Mouse (Mus musculus) lung, embryonic 14.5 days (tissue): ENCODE data around the gene Abcc3. TPM values are rescaled to one million over a fixed set of nuclear protein-coding genes. Genes with fewer than 3 reads are reported as not detected.

Experiments
- ATAC-seq: fragments of 200-750 bp; cut with Nextera tagmentation; 2 replicates; pipeline ENCODE4 v1.8.0; 2017; ENCODE audit warnings: mild to moderate bottlenecking, moderate TSS enrichment, moderate library complexity; ENCODE audit not compliant: insufficient read depth
- DNase-seq: peaks from one replicate; pipeline ENCODE4 v3.0.0-alpha.2; 2015
- H3K27ac ChIP-seq: fragments of 300-500 bp; sonication (generic); 2 replicates; pipeline ENCODE4 v1.5.1; 2014; ENCODE audit warnings: low read depth, mild to moderate bottlenecking, moderate library complexity
- H3K27me3 ChIP-seq: fragments of 300-500 bp; sonication (generic); 2 replicates; pipeline ENCODE4 v1.6.1; 2014; ENCODE audit warnings: low read length, control low read depth; ENCODE audit not compliant: insufficient read depth
- H3K36me3 ChIP-seq: fragments of 300-500 bp; sonication (generic); 2 replicates; pipeline ENCODE4 v1.6.1; 2014; ENCODE audit warnings: control low read depth; ENCODE audit not compliant: insufficient read depth
- H3K4me1 ChIP-seq: fragments of 300-500 bp; sonication (generic); 2 replicates; pipeline ENCODE4 v1.6.1; 2014; ENCODE audit warnings: antibody characterized with exemption, control low read depth; ENCODE audit not compliant: insufficient read depth
- H3K4me2 ChIP-seq: fragments of 300-500 bp; sonication (generic); 2 replicates; pipeline ENCODE4 v1.6.1; 2014; ENCODE audit warnings: mild to moderate bottlenecking
- H3K4me3 ChIP-seq: fragments of 300-500 bp; sonication (generic); 2 replicates; pipeline ENCODE4 v1.5.1; 2014; ENCODE audit warnings: low read depth, low read length
- H3K9ac ChIP-seq: fragments of 300-500 bp; sonication (generic); 2 replicates; pipeline ENCODE4 v1.6.1; 2014
- H3K9me3 ChIP-seq: fragments of 300-500 bp; sonication (generic); 2 replicates; pipeline ENCODE4 v1.6.1; 2016; ENCODE audit warnings: low read depth, low read length, control low read depth
- CTCF ChIP-seq: IDR thresholded peaks from 2 replicates; pipeline ENCODE4 v1.5.1; 2016; ENCODE audit warnings: antibody characterized with exemption, low read depth
- WGBS: fragments of 180-500 bp; shearing (Covaris S2); extraction: QIAGEN DNeasy Blood & Tissue Kit; methylation state at CpG from one replicate; pipeline ENCODE4 v1.1.7; 2014; 5-methylcytosine and 5-hydroxymethylcytosine counted together
- polyA plus RNA-seq: library from polyadenylated mRNA; unstranded; fragments of >200 nt; fragmentation: Nextera tagmentation; extraction: Ambion mirVana; gene quantifications from 2 replicates; pipeline ENCODE4 v1.2.1, GENCODE M21; 2014

Gene Abcc3
- polyA plus RNA-seq, 1 experiment from 2014 or later = 3.1 TPM

DNA sequence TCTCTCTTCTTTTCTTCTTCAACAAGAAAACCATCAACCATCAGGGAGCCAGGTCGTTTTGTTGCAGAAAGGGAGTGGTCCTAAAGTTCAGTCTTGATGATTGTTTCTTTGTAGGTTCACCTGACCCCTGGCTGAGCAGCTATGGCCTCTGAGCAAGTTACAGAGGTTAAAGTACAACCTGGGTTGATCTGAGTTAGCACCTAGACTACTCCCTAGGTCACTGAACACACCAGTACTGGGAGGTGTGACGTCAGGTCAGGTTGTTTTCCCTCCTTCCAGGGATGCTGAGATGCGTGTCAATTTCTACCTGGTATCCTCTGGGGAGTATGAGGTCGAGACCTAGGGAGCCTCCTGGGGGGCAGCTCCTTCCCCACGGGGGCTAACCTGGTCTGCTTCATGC, 32.4 kb upstream of the Abcc3 start:
- ATAC-seq (no peak), DNase-seq (no peak)
- H3K27ac ChIP-seq = no peak overlapping the region
- H3K4me2 ChIP-seq = no peak overlapping the region
- H3K4me3 ChIP-seq = no peak overlapping the region
- no peaks in the 10 kb centered on the region for H3K9me3 ChIP-seq
- TF ChIP-seq CTCF = no peak
- peaks cover 29% of the 10 kb centered on the region; the same call in 1 of the 2 replicates for H3K36me3 ChIP-seq
- H3K27me3 ChIP-seq = no peaks in the 10 kb centered on the region
- H3K4me1 ChIP-seq = peaks cover 20% of the 10 kb centered on the region
- WGBS = 44% methylated on average over 5 of the region's 5 CpGs
- no peak overlapping the region for H3K9ac ChIP-seq

DNA sequence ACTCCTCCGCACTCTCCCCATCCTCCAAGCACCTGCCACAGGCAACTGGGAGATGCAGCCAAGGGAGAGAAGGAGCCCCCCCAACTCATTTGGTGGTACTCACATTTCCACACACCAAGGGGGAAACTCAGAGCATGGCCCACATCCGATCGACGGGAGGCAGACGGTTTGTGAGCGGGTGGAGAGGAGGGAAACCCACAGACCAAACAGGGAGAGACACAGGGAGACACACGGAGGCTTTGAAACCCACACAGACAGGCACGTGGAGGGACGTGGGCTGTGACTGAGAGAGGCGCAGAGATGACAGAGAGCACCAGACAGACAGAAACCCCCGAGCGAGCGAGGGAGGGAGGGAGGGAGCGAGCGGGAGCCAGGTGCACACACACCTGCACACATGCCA, 31.6 kb upstream of the Abcc3 start:
- 51% methylated on average over 15 of the region's 15 CpGs for WGBS
- no peaks in the 10 kb centered on the region for H3K9me3 ChIP-seq
- peaks cover 20% of the 10 kb centered on the region for H3K4me1 ChIP-seq
- no peak overlapping the region for H3K4me3 ChIP-seq
- TF ChIP-seq CTCF = no peak
- H3K36me3 ChIP-seq = peaks cover 24% of the 10 kb centered on the region; the same call in 1 of the 2 replicates
- ATAC-seq = no peak
- H3K9ac ChIP-seq = no peak overlapping the region
- H3K27me3 ChIP-seq = no peaks in the 10 kb centered on the region
- no peak for DNase-seq
- no peak overlapping the region for H3K27ac ChIP-seq
- 0 out of 2 replicates have a peak overlapping the region, but pooled peaks have one; percentile 4 for H3K4me2 ChIP-seq

DNA sequence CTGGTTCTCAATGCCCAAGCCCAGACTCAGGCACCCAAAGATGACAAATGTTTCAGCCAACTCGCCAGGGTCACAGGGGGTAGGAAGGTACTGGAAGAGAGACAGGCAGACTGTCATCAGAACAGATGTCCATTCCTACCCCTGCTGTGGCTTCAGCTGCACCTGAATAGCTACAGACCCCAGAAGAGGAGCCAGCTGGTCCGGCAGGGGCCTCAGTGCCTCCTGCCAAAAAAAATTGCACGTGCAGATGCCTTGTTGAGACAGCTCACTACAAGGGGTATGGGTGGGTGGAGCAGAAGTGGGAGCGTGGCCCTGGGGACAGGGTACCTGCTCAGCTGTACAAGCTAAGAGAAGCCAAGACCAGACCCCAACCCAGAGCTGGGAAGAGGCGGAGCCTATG, 31.1 kb upstream of the Abcc3 start:
- ATAC-seq (no peak), DNase-seq (no peak)
- H3K4me2 ChIP-seq = no peak overlapping the region
- H3K36me3 ChIP-seq = peaks cover 26% of the 10 kb centered on the region; the same call in 1 of the 2 replicates
- peaks cover 15% of the 10 kb centered on the region for H3K4me1 ChIP-seq
- H3K9me3 ChIP-seq = no peaks in the 10 kb centered on the region
- no peak for TF ChIP-seq CTCF
- no peak overlapping the region for H3K4me3 ChIP-seq
- no peak overlapping the region for H3K9ac ChIP-seq
- H3K27me3 ChIP-seq = no peaks in the 10 kb centered on the region
- no peak overlapping the region for H3K27ac ChIP-seq
- WGBS = 56% methylated on average over 5 of the region's 5 CpGs

DNA sequence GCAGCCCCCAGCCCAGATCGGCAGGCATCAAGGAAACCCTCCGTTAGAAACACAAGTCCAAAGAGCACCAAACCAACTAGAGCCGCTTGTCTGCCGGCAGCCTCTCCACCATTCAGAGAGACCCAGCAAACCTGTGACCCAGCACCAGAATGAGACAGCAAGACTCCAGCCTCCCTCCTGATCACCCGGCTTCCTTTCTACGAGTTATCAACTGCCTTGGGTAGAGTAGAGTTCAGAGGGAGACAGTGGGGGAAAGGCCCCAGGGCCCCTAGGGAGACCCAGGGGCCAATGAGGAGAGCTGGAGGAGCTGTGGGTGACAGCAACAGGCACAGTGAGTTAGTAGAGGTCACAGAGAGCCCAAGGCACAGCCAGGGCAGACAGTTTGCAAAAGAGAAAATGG, 28.2 kb upstream of the Abcc3 start:
- Histone ChIP-seq H3K4me1 (no peaks in the 10 kb centered on the region), H3K4me2 (no peak overlapping the region), H3K36me3 (peaks cover 22% of the 10 kb centered on the region; the same call in 1 of the 2 replicates), H3K27ac (no peak overlapping the region), H3K9me3 (no peaks in the 10 kb centered on the region), H3K27me3 (no peaks in the 10 kb centered on the region), H3K4me3 (no peak overlapping the region), H3K9ac (no peak overlapping the region)
- DNase-seq = no peak
- no peak for ATAC-seq
- WGBS = 62% methylated on average over 6 of the region's 6 CpGs
- TF ChIP-seq CTCF = no peak

DNA sequence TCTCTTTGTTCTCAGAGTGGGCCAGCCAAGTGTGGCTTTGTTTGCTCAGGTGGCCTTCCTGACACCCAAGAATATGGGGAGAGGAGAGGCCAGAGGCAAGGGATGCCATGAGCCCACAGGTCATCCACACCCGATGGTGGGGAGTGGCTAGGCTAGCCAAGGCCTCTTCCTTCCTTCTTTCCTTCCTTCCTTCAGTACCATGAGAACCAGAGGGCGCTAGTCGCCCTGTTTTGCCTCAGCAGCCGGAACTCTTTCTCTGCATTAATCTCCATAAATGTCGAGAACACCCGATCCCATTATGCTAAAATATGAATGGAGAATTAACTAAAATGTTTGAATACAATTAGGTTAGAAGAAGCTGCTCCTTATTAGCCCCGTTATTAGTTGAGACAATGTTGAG, 27.5 kb upstream of the Abcc3 start:
- Histone ChIP-seq H3K36me3 (peaks cover 23% of the 10 kb centered on the region; the same call in 1 of the 2 replicates), H3K4me2 (no peak overlapping the region), H3K4me1 (no peaks in the 10 kb centered on the region), H3K9me3 (no peaks in the 10 kb centered on the region), H3K4me3 (no peak overlapping the region), H3K9ac (no peak overlapping the region), H3K27ac (no peak overlapping the region), H3K27me3 (no peaks in the 10 kb centered on the region)
- DNase-seq (peak; percentile 79), ATAC-seq (no peak)
- 17% methylated on average over 7 of the region's 7 CpGs for WGBS
- TF ChIP-seq CTCF = peak; percentile 69

DNA sequence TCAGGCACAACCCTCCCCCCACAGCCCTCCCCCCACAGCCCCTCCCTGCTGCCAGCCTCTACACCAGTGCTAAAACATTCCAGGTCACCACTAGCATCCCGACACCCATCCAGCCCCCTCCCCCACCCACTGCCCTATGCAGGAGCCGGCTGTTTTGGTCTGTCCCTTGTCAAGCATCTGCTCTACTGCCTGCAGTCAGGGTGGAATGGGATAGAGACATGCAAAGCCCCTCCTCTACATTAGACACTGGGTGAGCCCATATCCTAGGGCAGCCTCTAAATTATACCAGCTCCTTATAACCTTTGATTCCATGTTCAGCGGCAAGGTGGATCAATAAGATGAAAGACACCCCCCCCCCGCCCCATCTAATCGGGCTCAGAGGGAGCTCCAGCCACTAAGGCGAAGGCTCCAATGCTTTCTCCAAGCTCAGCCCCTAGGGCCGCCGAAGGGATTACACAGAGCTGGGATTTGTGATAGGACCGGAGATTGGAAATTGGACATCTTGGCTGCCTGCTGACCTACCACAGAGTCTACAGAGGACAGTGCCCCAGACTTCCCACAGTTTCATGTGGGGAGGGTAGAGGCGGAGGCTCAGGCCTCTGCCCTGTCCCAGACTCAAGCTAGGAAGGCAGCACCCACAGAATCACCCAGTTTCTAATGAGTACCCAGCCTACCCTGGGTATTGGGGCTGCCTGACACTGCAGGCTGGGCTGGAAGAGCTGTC, 26.4 kb upstream of the Abcc3 start:
- 62% methylated on average over 10 of the region's 10 CpGs for WGBS
- no peak overlapping the region for H3K4me3 ChIP-seq
- no peaks in the 10 kb centered on the region for H3K9me3 ChIP-seq
- ATAC-seq (no peak), DNase-seq (no peak)
- H3K27me3 ChIP-seq = no peaks in the 10 kb centered on the region
- H3K4me1 ChIP-seq = no peaks in the 10 kb centered on the region; the same call in 1 of the 2 replicates
- H3K4me2 ChIP-seq = no peak overlapping the region
- H3K9ac ChIP-seq = no peak overlapping the region
- peaks cover 23% of the 10 kb centered on the region; the same call in 1 of the 2 replicates for H3K36me3 ChIP-seq
- no peak overlapping the region for H3K27ac ChIP-seq
- no peak for TF ChIP-seq CTCF

DNA sequence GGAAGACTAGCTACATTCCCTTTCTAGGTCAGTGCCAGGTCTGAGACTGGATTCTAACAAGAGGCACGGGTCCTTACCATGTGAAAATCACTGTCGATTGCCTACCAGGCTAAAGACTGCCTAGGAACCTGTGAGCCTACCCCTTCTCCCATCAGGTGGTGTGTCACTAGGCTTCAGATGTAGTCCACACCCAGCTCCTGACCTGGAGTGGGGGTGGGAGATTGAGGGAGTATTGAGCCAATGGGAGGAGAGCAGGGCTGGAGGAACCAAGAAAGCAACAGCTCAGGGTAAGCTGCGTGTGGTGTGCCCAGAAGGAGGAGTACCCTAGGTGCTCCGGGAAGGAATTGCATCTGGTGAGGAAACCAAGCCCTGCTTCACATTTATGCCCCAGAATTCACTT, 21.2 kb upstream of the Abcc3 start:
- TF ChIP-seq CTCF = no peak
- no peaks in the 10 kb centered on the region for H3K9me3 ChIP-seq
- H3K4me3 ChIP-seq = no peak overlapping the region
- DNase-seq (no peak), ATAC-seq (peak; percentile 34; the same call in 1 of the 2 replicates)
- H3K27ac ChIP-seq = no peak overlapping the region
- no peak overlapping the region for H3K9ac ChIP-seq
- no peaks in the 10 kb centered on the region for H3K27me3 ChIP-seq
- no peaks in the 10 kb centered on the region; the same call in 1 of the 2 replicates for H3K4me1 ChIP-seq
- WGBS = 48% methylated on average over 4 of the region's 4 CpGs
- peaks cover 37% of the 10 kb centered on the region; the same call in 1 of the 2 replicates for H3K36me3 ChIP-seq
- H3K4me2 ChIP-seq = no peak overlapping the region
